Mouse (Mus musculus): ENCODE data around the gene Disp2.
A peak's percentile ranks its signal among the peaks of the same experiment; 100 is the strongest.

DNA sequence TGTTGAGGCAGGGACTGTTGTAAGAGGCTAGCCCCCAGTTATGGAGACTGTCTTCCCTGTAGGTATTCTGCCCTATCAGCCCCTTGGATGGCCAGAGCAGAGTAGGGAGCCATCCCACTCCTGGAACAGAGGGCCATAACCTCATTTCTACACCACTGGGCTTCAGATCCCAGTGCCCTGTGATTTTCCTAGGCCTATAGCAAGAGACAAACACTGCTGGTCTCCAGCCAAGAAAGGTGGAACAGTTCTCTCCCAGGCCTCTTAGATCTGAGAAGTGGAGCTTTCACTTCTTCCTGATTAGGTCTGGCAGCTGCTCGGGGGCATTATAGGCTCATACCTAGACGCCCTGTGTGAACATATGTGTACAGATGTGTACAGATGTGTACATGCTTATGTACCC, 3.2 kb upstream of the Disp2 start:
- no peak for TF ChIP-seq CTCF (IDR thresholded peaks at IDR 0.05; ENCODE audit: borderline replicate concordance, insufficient read depth, low read depth, low read length)
- 0 out of 2 replicates have a peak, but pooled peaks have one; percentile 2 for TF ChIP-seq POLR2A (IDR thresholded peaks at IDR 0.05; ENCODE audit: borderline replicate concordance, insufficient read depth, low read length)

Measured in cerebellum, adult 2 months (tissue).